Mouse (Mus musculus): ENCODE data around the gene Il13.
A peak's percentile ranks its signal among the peaks of the same experiment; 100 is the strongest.

Il13 gene

GRCm38 (mm10) chr11:53632122-53632733, 2.3 kb downstream of the Il13 start:
- DNase-seq (ENCODE audit: low read depth) = no peak

GRCm38 (mm10) chr11:53627859-53628258, 6.6 kb downstream of the Il13 start:
- peak; percentile 88 for DNase-seq (ENCODE audit: low read depth)

GRCm38 (mm10) chr11:53626802-53627373, 7.6 kb downstream of the Il13 start:
- no peak for DNase-seq (ENCODE audit: low read depth)

- no peak for DNase-seq (ENCODE audit: low read depth)
These were observed 10.4 kb downstream of the Il13 start for GRCm38 (mm10) chr11:53624124-53624523.

- DNase-seq (ENCODE audit: low read depth) = no peak
These were observed 10.9 kb downstream of the Il13 start for GRCm38 (mm10) chr11:53623573-53623972.

GRCm38 (mm10) chr11:53622440-53622806, 12.1 kb downstream of the Il13 start:
- no peak for DNase-seq (ENCODE audit: low read depth)

- no peak for DNase-seq (ENCODE audit: low read depth)
These were observed 12.7 kb downstream of the Il13 start for GRCm38 (mm10) chr11:53621582-53622439.

GRCm38 (mm10) chr11:53620094-53620493, 14.4 kb downstream of the Il13 start:
- no peak for DNase-seq (ENCODE audit: low read depth)

GRCm38 (mm10) chr11:53619428-53619827, 15.1 kb downstream of the Il13 start:
- DNase-seq (ENCODE audit: low read depth) = no peak

GRCm38 (mm10) chr11:53618619-53619198, 15.8 kb downstream of the Il13 start, which contains the start of gene Il4:
Gene Il4, minus strand, starts transcription at chr11:53618669.
- no peak for DNase-seq (ENCODE audit: low read depth)

- DNase-seq (ENCODE audit: low read depth) = no peak
These were observed 16.9 kb downstream of the Il13 start for GRCm38 (mm10) chr11:53617562-53618109.

GRCm38 (mm10) chr11:53616748-53617558, 17.5 kb downstream of the Il13 start:
- no peak for DNase-seq (ENCODE audit: low read depth)

GRCm38 (mm10) chr11:53615575-53615974, 18.9 kb downstream of the Il13 start:
- no peak for DNase-seq (ENCODE audit: low read depth)

- no peak for DNase-seq (ENCODE audit: low read depth)
These were observed 19.3 kb downstream of the Il13 start for GRCm38 (mm10) chr11:53615172-53615571.

- no peak for DNase-seq (ENCODE audit: low read depth)
These were observed 24.8 kb downstream of the Il13 start for GRCm38 (mm10) chr11:53609672-53610071.

- DNase-seq (ENCODE audit: low read depth) = no peak
These were observed 25.3 kb downstream of the Il13 start for GRCm38 (mm10) chr11:53609231-53609630.

- DNase-seq (ENCODE audit: low read depth) = peak; percentile 38
These were observed 28.9 kb downstream of the Il13 start for GRCm38 (mm10) chr11:53605609-53606008.

GRCm38 (mm10) chr11:53604983-53605382, 29.5 kb downstream of the Il13 start:
- no peak for DNase-seq (ENCODE audit: low read depth)

- DNase-seq (ENCODE audit: low read depth) = no peak
These were observed 43.4 kb downstream of the Il13 start for GRCm38 (mm10) chr11:53591116-53591515.

GRCm38 (mm10) chr11:53590368-53590768, 44.1 kb downstream of the Il13 start:
- DNase-seq (ENCODE audit: low read depth) = peak; percentile 88

GRCm38 (mm10) chr11:53588279-53588678, 46.2 kb downstream of the Il13 start:
- no peak for DNase-seq (ENCODE audit: low read depth)

GRCm38 (mm10) chr11:53585510-53585909, 49.0 kb downstream of the Il13 start:
- DNase-seq (ENCODE audit: low read depth) = no peak
